Mouse (Mus musculus) embryonic fibroblast, embryonic 13.5 days (primary cell): Measurements from ENCODE around the gene Cdc73. TPM values are rescaled to one million over a fixed set of nuclear protein-coding genes. Genes with fewer than 3 reads are reported as not detected.

ENCODE experiments used
- H3K27ac ChIP-seq: 2 replicates; pipeline ENCODE4 v1.5.1; 2012; ENCODE audit warnings: low read length, control low read depth, inconsistent platforms; ENCODE audit not compliant: insufficient read depth
- H3K4me1 ChIP-seq: 2 replicates; pipeline ENCODE4 v1.6.1; 2011; ENCODE audit warnings: low read length; ENCODE audit not compliant: control insufficient read depth, insufficient read depth
- H3K4me3 ChIP-seq: 2 replicates; pipeline ENCODE4 v1.5.1; 2011; ENCODE audit warnings: mild to moderate bottlenecking, control low read depth, low read length; ENCODE audit not compliant: insufficient read depth
- CTCF ChIP-seq: IDR thresholded peaks from 2 replicates; pipeline ENCODE4 v1.5.1; 2011; ENCODE audit warnings: mild to moderate bottlenecking, control low read depth, low read length, moderate library complexity, borderline replicate concordance; ENCODE audit not compliant: insufficient read depth
- POLR2A ChIP-seq: IDR thresholded peaks from 2 replicates; pipeline ENCODE4 v1.6.1; 2011; ENCODE audit warnings: low read depth, mild to moderate bottlenecking, control low read depth, low read length, moderate library complexity
- polyA plus RNA-seq: library from polyadenylated mRNA; stranded (reverse); fragments of >200 nt; gene quantifications from 2 replicates; pipeline ENCODE4 v1.2.4, GENCODE M21; 2011; ENCODE audit warnings: low read depth; ENCODE audit not compliant: missing spikeins, insufficient read length

Gene Cdc73
- polyA plus RNA-seq, 1 experiment, result 74.3 TPM

DNA sequence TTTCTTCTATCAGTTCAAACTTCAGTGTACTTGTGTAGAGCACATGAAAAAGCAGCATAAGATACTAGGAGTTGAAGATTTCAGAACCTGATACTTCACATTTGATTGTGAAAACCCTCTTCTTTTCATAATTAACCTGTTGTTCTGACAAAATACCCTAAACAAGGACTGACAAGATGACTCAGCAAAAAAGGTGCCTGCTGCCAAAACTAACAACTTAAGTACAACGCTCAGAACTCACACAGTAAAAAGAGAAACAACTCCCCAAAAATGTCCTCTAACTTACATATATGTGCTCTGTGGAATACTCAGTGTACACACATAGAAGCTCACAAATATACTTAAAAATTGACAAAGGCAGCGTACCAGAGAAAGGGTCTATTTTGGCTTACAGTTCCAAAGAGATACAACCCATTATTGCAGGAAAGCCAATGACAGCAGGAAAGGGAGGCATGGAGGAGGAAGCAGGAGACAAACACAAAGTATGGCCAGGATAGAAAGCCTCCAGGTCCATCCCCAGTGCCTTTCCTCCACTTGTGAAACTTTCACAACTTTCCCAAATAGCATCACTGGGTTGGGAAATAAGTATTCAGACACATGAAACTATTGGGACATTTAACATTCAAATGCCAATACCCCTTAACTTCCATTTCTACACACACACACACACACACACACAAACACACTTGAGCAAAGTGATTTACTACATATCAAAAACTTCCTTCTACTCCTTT, 69.7 kb downstream of the Cdc73 start:
- Histone ChIP-seq H3K4me3 (no peak overlapping the region), H3K27ac (no peak overlapping the region), H3K4me1 (peaks cover 2% of the 10 kb centered on the region; the same call in 1 of the 2 replicates)
- TF ChIP-seq POLR2A (no peak), CTCF (no peak)

DNA sequence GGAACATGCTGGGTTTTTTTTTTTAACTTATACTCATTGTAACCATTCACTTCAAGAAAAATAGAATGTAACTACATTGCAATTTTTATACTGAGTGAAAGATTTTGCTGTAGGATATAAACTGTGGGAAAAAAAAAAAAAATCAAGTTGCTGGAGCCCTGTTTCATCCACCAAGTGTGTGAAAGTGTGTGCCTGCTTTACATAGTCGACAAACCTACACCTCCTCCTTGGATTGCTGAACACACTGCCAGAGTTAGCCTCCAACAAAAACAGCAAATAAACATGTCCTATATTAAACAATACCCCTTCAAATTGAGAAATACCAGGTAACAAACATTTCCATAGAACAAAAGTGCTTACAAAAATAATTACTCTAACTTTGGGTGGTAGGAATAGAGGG, 70.3 kb downstream of the Cdc73 start:
- peaks cover 2% of the 10 kb centered on the region; the same call in 1 of the 2 replicates for H3K4me1 ChIP-seq

GRCm38 (mm10) chr1:143631337-143631736, 71.4 kb downstream of the Cdc73 start:
- Histone ChIP-seq H3K4me1 (peaks cover 2% of the 10 kb centered on the region; the same call in 1 of the 2 replicates), H3K27ac (no peak overlapping the region), H3K4me3 (no peak overlapping the region)
- TF ChIP-seq POLR2A, result no peak
- no peak for TF ChIP-seq CTCF

More for the DNA sequence above, 70.3 kb downstream of the Cdc73 start:
- Histone ChIP-seq H3K27ac (no peak overlapping the region), H3K4me3 (no peak overlapping the region)
- TF ChIP-seq POLR2A (no peak), CTCF (no peak)

GRCm38 (mm10) chr1:143622634-143623033, 80.1 kb downstream of the Cdc73 start:
- H3K4me3 ChIP-seq, result no peak overlapping the region
- no peaks in the 10 kb centered on the region for H3K4me1 ChIP-seq
- no peak overlapping the region for H3K27ac ChIP-seq
- TF ChIP-seq CTCF (no peak), POLR2A (no peak)

DNA sequence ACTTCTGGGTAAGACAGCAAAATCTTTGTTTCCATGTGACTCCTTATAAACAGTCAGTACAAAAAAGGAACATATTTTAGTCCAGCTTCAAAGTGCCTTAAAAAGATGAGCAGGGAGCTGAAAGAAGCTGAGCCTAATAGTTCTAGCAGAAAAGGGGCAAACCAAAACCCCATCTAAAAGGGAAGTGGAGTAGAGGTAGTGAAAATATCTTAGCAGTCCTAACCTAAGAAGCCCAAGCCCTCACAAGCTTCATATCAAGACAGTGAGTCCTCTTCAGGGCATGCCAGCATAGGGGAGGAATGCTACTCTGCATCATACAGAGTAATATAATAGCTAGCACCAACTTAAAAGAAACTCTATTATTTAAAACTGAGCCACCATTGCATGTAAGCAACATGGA, 80.8 kb downstream of the Cdc73 start:
- Histone ChIP-seq H3K4me3 (no peak overlapping the region), H3K4me1 (no peaks in the 10 kb centered on the region)
- TF ChIP-seq CTCF (no peak), POLR2A (no peak)

DNA sequence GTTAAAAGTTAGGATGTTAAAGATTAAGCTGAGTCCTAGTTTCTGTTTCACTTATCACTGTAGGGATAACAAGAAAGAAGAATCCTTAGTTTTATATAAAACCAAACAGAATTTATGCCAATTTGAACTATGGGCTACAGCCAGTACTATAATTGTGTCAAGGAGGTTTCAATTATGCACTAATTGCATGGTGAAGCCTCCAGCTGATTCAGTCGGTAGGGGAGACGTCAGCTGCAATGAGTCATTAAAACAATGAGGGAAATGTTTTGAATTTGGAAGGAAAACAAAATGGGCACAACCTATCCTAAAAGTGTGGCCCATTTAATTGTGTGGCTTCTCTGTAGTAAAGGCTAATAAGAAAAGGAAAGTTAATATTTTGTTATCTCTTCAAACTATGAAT, 82.9 kb downstream of the Cdc73 start:
- Histone ChIP-seq H3K4me3 (no peak overlapping the region), H3K4me1 (no peaks in the 10 kb centered on the region), H3K27ac (no peak overlapping the region)
- no peak for TF ChIP-seq CTCF
- no peak for TF ChIP-seq POLR2A

More for the DNA sequence above, 80.8 kb downstream of the Cdc73 start:
- H3K27ac ChIP-seq, result no peak overlapping the region

DNA sequence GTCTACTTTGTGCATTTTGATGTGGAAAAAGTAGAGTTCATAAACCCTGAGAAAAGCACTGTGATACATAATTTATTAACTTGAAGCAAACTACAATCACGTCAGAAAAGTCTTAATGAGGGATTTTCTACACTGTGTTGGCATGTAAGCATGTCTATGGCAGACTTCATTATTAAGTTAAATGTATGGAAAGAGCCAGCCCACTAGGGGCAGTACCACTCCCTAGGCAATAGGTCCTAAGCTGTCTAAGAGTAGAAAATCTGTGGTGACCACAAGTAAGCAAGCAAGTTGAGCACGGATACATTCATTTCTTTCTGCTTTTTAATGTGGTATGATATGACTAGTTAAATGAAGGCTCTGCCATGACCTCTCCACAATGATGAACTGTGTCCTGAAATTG, 89.8 kb downstream of the Cdc73 start:
- Histone ChIP-seq H3K4me1 (no peaks in the 10 kb centered on the region), H3K4me3 (no peak overlapping the region), H3K27ac (no peak overlapping the region)

GRCm38 (mm10) chr1:143608911-143609310, 93.8 kb downstream of the Cdc73 start:
- no peaks in the 10 kb centered on the region for H3K4me1 ChIP-seq
- H3K4me3 ChIP-seq, result no peak overlapping the region
- no peak overlapping the region for H3K27ac ChIP-seq
- TF ChIP-seq POLR2A (no peak), CTCF (no peak)

More for the DNA sequence above, 89.8 kb downstream of the Cdc73 start:
- TF ChIP-seq CTCF (no peak), POLR2A (no peak)

- no peaks in the 10 kb centered on the region for H3K4me1 ChIP-seq
- no peak overlapping the region for H3K27ac ChIP-seq
- no peak overlapping the region for H3K4me3 ChIP-seq
- no peak for TF ChIP-seq POLR2A
- no peak for TF ChIP-seq CTCF
These were observed 105.8 kb downstream of the Cdc73 start for GRCm38 (mm10) chr1:143596864-143597263.

- TF ChIP-seq POLR2A, result no peak
- no peak overlapping the region for H3K4me3 ChIP-seq
- no peaks in the 10 kb centered on the region for H3K4me1 ChIP-seq
- H3K27ac ChIP-seq, result no peak overlapping the region
These were observed 125.7 kb downstream of the Cdc73 start for GRCm38 (mm10) chr1:143576824-143577543.
